Mouse (Mus musculus) skeletal muscle tissue, postnatal 0 days (tissue): ENCODE data around the gene Pgghg. TPM values are rescaled to one million over a fixed set of nuclear protein-coding genes. Genes with fewer than 3 reads are reported as not detected.

Experiments used
- polyA plus RNA-seq: library from polyadenylated mRNA; unstranded; fragments of >200 nt; fragmentation: Nextera tagmentation; extraction: Ambion mirVana; gene quantifications from 2 replicates; pipeline ENCODE4 v1.2.1, GENCODE M21; 2015

The Pgghg gene
- polyA plus RNA-seq: 8.7 and 9.2 TPM in 2 replicates

GRCm38 (mm10) chr7:140941222-140942051 lies at the start of gene Pgghg:
Pgghg (plus strand) TSS chr7:140941391.

DNA sequence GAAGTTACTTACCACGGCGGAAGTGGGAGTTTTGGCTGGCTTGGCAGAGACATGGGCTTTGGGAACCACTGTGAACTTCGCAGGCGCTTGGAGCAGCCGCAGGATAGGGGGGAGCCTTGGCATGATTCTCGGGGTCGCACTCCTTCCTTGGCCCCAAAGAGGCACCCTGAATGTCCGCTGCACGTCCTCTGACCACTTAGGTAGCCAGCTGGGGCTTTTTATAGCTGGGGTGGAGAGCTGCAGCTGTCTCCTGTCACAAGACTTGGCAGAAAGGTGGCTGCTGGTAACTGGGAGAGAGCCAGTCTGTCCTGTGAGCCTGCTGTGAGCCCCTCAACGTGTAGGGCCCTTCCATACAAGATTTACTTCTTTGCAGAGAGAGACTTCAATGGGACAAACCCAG lies 41.0 kb upstream of the Pgghg start, which contains the start of gene Cox8b:
TSS of gene Cox8b (minus strand) at position 227 of the 400 bp plus-strand sequence.

GRCm38 (mm10) chr7:140920418-140921029 lies 20.7 kb upstream of the Pgghg start, which contains the start of gene Nlrp6:
Nlrp6 (plus strand) TSS chr7:140920902.

GRCm38 (mm10) chr7:140949824-140950530 lies 8.8 kb downstream of the Pgghg start, which contains the start of gene Ifitm5:
Ifitm5 (minus strand) TSS chr7:140950291.

DNA sequence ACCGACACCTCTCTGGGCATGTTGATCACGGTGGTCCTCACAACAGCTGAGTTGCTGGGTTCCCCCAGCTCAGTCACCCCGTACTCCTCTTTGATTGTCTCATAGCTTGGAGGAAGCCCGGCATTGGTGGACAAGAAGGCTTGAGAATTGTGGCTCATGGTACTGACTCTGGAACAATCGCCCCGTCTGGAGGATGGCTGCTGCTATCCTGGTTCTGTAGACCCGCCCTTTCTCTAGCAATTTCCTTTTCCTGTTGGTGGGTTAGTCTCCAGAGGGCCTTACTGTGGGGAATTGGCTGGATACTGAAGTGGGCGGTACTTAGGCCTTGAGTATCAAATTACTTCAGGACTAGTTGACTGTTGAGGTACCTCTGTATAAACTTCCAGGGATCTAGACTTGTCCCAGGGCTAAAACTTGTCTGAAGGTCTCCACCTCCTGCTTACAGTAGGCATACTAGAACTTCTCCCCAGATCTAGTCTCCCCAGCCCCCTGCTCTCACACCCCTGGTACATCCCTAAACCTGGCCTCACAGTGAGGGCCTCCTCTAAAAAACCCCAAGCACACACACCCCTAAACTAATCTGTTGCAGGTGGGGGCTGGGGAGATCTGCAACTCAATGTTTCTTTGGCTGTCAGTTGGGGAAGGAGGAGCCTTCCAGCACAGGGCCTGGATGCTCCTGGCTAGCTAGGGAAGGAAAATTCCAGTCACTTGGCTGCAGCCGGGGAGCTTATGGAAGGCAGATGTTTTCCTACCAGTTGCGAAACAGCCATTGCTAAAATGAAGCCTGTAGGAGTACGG lies 14.8 kb downstream of the Pgghg start, which contains the start of the genes Gm45717 and Ifitm2:
TSS of gene Gm45717 (minus strand) at position 180 of the 798 bp plus-strand sequence.
TSS of gene Ifitm2 (minus strand) at position 230 of the 798 bp plus-strand sequence.

DNA sequence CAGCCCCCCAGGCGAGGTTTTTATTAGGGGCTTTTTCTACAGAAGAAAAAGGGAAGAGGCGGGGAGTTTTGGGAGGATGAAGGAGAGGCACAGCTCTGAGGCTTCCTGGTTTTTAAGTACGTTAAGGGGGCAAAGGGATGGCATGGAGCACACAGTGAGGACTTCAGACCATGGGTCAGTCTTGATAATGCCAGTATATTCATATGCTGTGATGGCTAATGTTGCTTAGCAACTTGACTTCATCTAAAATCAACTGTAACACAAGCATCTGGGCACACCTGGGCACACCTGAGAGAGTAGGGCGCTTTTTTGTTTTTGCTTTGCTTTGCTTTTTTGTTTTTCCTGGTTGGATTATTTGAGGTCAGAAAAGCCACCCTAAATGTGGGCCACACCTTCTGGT lies 25.7 kb downstream of the Pgghg start, which contains the start of gene Ifitm1:
TSS of gene Ifitm1 (plus strand) at position 301 of the 400 bp plus-strand sequence.

Other genes starting within 250 kb of the Pgghg start
- not detected in 2 replicates for gene Olfr541, start 244.1 kb upstream of the Pgghg start, polyA plus RNA-seq
- gene Cyp2e1, start 177.7 kb upstream of the Pgghg start, polyA plus RNA-seq: 0.29 and 13.1 TPM in 2 replicates
- 0.21 TPM in 1 of 2 replicates, not detected in the other for gene Syce1, start 153.5 kb upstream of the Pgghg start, polyA plus RNA-seq
- gene Zfp941, start 119.2 kb upstream of the Pgghg start, polyA plus RNA-seq: 0.11 and 0.14 TPM in 2 replicates
- 5.0 TPM in 1 of 2 replicates, not detected in the other for gene Urah, start 106.4 kb upstream of the Pgghg start, polyA plus RNA-seq
- not detected in 2 replicates for gene Scgb1c1, start 95.8 kb upstream of the Pgghg start, polyA plus RNA-seq
- not detected in 2 replicates for gene Odf3, start 93.6 kb upstream of the Pgghg start, polyA plus RNA-seq
- gene Gm45785, start 85.1 kb upstream of the Pgghg start, polyA plus RNA-seq: not detected in 2 replicates
- 40.2 and 42.3 TPM in 2 replicates for gene Ric8a, start 84.4 kb upstream of the Pgghg start, polyA plus RNA-seq
- gene Bet1l, start 83.8 kb upstream of the Pgghg start, polyA plus RNA-seq: 35.0 and 37.4 TPM in 2 replicates
- gene Psmd13, start 59.4 kb upstream of the Pgghg start, polyA plus RNA-seq: 170 and 182 TPM in 2 replicates
- 28.6 and 32.3 TPM in 2 replicates for gene Sirt3, start 59.1 kb upstream of the Pgghg start, polyA plus RNA-seq
- gene Cox8b, start 40.9 kb upstream of the Pgghg start, polyA plus RNA-seq: 998 and 1,212 TPM in 2 replicates
- gene Nlrp6, start 20.5 kb upstream of the Pgghg start, polyA plus RNA-seq: 0.02 and 0.06 TPM in 2 replicates
- 1.2 and 2.4 TPM in 2 replicates for gene Ifitm5, start 8.9 kb downstream of the Pgghg start, polyA plus RNA-seq
- not detected in 2 replicates for gene Gm45717, start 14.5 kb downstream of the Pgghg start, polyA plus RNA-seq
- 680 and 694 TPM in 2 replicates for gene Ifitm2, start 14.6 kb downstream of the Pgghg start, polyA plus RNA-seq
- gene Ifitm1, start 25.8 kb downstream of the Pgghg start, polyA plus RNA-seq: 12.1 and 16.9 TPM in 2 replicates
- 250 and 252 TPM in 2 replicates for gene Ifitm3, start 69.4 kb downstream of the Pgghg start, polyA plus RNA-seq
- gene Ifitm6, start 76.5 kb downstream of the Pgghg start, polyA plus RNA-seq: 0.56 and 1.0 TPM in 2 replicates
- gene Gm17387, start 87.7 kb downstream of the Pgghg start, polyA plus RNA-seq: not detected in 2 replicates
- 0.56 TPM in 1 of 2 replicates, not detected in the other for gene B4galnt4, start 119.7 kb downstream of the Pgghg start, polyA plus RNA-seq
- 0.46 and 4.1 TPM in 2 replicates for gene Pkp3, start 136.8 kb downstream of the Pgghg start, polyA plus RNA-seq
- 2.8 and 3.8 TPM in 2 replicates for gene Sigirr, start 159.2 kb downstream of the Pgghg start, polyA plus RNA-seq
- gene Ano9, start 176.4 kb downstream of the Pgghg start, polyA plus RNA-seq: 0.93 TPM in 1 of 2 replicates, not detected in the other
- 29.8 and 34.4 TPM in 2 replicates for gene Ptdss2, start 181.0 kb downstream of the Pgghg start, polyA plus RNA-seq
- 80.7 and 92.6 TPM in 2 replicates for gene Rnh1, start 231.5 kb downstream of the Pgghg start, polyA plus RNA-seq